Mouse (Mus musculus) stomach, embryonic 15.5 days (tissue): ENCODE data around the gene Arhgef33. TPM values are rescaled to one million over a fixed set of nuclear protein-coding genes. Genes with fewer than 3 reads are reported as not detected.
"Not testable (repeated sequence)": the region's sequence is repeated elsewhere in the genome, so short reads cannot be mapped to it uniquely, and the experiment has no call there.

Experiments
- ATAC-seq: fragments of 200-750 bp; cut with Nextera tagmentation; 2 replicates; pipeline ENCODE4 v1.8.0; 2017; ENCODE audit warnings: low read depth, moderate number of reproducible peaks, moderate TSS enrichment; ENCODE audit not compliant: insufficient read depth, low FRiP score
- H3K27ac ChIP-seq: fragments of 300-500 bp; sonication (generic); 2 replicates; pipeline ENCODE4 v1.5.1; 2015; ENCODE audit warnings: mild to moderate bottlenecking, inconsistent platforms
- H3K27me3 ChIP-seq: fragments of 300-500 bp; sonication (generic); replicated peaks from 2 replicates; pipeline ENCODE4 v1.6.1; 2015; ENCODE audit warnings: inconsistent platforms
- H3K36me3 ChIP-seq: fragments of 300-500 bp; sonication (generic); 2 replicates; pipeline ENCODE4 v1.6.1; 2015; ENCODE audit warnings: inconsistent platforms
- H3K4me1 ChIP-seq: fragments of 300-500 bp; sonication (generic); 2 replicates; pipeline ENCODE4 v1.6.1; 2015; ENCODE audit warnings: inconsistent platforms
- H3K4me2 ChIP-seq: fragments of 300-500 bp; sonication (generic); 2 replicates; pipeline ENCODE4 v1.6.1; 2015; ENCODE audit warnings: mild to moderate bottlenecking, inconsistent platforms
- H3K4me3 ChIP-seq: fragments of 300-500 bp; sonication (generic); replicated peaks from 2 replicates; pipeline ENCODE4 v1.5.1; 2015; ENCODE audit warnings: inconsistent platforms
- H3K9ac ChIP-seq: fragments of 300-500 bp; sonication (generic); 2 replicates; pipeline ENCODE4 v1.6.1; 2015; ENCODE audit warnings: inconsistent platforms
- H3K9me3 ChIP-seq: fragments of 300-500 bp; sonication (generic); 2 replicates; pipeline ENCODE4 v1.6.1; 2016; ENCODE audit warnings: inconsistent platforms
- WGBS: fragments of 180-500 bp; shearing (Covaris S2); methylation state at CpG from one replicate; pipeline ENCODE4 v1.1.7; 2015; 5-methylcytosine and 5-hydroxymethylcytosine counted together
- polyA plus RNA-seq: library from polyadenylated mRNA; unstranded; fragments of >200 nt; fragmentation: Nextera tagmentation; extraction: Ambion mirVana; gene quantifications from 2 replicates; pipeline ENCODE4 v1.2.1, GENCODE M21; 2015

The Arhgef33 gene
- 0.90 and 1.2 TPM in 2 replicates for polyA plus RNA-seq

DNA sequence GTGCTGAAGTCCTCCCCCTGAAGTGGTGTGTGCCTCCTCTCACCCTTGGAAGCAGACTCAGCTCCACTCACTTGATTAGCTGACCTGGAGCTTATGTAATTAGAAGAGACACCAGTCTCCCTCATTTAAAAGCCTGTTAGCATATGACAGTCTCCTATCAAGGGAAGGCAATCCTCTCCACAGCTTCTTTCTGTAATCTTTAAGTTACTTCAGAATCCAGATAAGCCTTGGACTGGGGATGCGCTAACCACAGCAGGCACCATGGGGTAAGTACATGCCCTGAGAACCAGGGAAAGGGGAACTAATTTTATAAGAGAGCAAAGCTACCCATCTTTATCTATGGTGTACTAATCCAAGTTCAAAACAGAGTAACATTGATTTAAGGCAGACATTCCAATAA is at the start of gene Arhgef33:
TSS of gene Arhgef33 (plus strand) at position 157 of the 400 bp plus-strand sequence.
- no peak within 1 kb of the TSS for H3K9ac ChIP-seq
- WGBS: 83% methylated on average over 1 of the region's 1 CpGs
- H3K27me3 ChIP-seq: no peaks in the 10 kb centered on the region
- H3K4me3 ChIP-seq: no peak within 1 kb of the TSS
- H3K9me3 ChIP-seq: no peaks in the 10 kb centered on the region
- no peak within 1 kb of the TSS for H3K27ac ChIP-seq
- no peaks in the 10 kb centered on the region for H3K36me3 ChIP-seq
- H3K4me1 ChIP-seq: no peaks in the 10 kb centered on the region
- no peak for ATAC-seq
- no peak within 1 kb of the TSS for H3K4me2 ChIP-seq

GRCm38 (mm10) chr17:80267065-80267464 is 40.1 kb upstream of the Arhgef33 start:
- Histone ChIP-seq H3K27me3 (no peaks in the 10 kb centered on the region), H3K4me1 (no peaks in the 10 kb centered on the region), H3K9ac (no peak overlapping the region), H3K9me3 (no peaks in the 10 kb centered on the region), H3K36me3 (peaks cover 42% of the 10 kb centered on the region), H3K27ac (no peak overlapping the region), H3K4me3 (no peak overlapping the region), H3K4me2 (no peak overlapping the region)
- ATAC-seq: no peak
- 90% methylated on average over 4 of the region's 4 CpGs for WGBS

DNA sequence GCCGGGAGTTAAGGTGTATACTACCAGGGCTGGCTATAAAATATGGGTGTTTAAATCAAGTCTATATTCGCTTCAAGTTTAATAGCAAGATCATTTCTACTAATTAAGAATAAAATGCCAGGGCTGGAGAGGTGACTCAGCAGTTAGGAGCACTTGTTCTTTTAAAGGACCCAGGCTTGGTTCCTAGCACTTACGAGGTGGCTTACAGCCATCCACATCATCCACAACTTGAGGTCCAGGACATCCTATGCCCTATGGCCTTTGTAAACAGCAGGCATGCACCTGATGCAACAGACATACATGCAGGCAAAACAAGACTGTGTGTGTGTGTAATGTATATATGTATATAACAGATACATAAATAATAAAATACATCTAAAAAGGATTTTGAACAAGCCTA is 39.1 kb upstream of the Arhgef33 start:
- Histone ChIP-seq H3K27me3 (no peaks in the 10 kb centered on the region), H3K9me3 (no peaks in the 10 kb centered on the region), H3K36me3 (peaks cover 48% of the 10 kb centered on the region), H3K9ac (no peak overlapping the region), H3K4me3 (no peak overlapping the region), H3K4me2 (no peak overlapping the region), H3K27ac (no peak overlapping the region), H3K4me1 (no peaks in the 10 kb centered on the region)
- 94% methylated on average over 3 of the region's 3 CpGs for WGBS
- no peak for ATAC-seq

GRCm38 (mm10) chr17:80270622-80271021 is 36.6 kb upstream of the Arhgef33 start:
- not testable (repeated sequence) for H3K4me1 ChIP-seq, H3K9me3 ChIP-seq, H3K4me2 ChIP-seq, H3K27me3 ChIP-seq, H3K27ac ChIP-seq, H3K4me3 ChIP-seq, ATAC-seq, H3K9ac ChIP-seq
- 91% methylated on average over 7 of the region's 7 CpGs for WGBS
- H3K36me3 ChIP-seq: peaks cover 41% of the 10 kb centered on the region

DNA sequence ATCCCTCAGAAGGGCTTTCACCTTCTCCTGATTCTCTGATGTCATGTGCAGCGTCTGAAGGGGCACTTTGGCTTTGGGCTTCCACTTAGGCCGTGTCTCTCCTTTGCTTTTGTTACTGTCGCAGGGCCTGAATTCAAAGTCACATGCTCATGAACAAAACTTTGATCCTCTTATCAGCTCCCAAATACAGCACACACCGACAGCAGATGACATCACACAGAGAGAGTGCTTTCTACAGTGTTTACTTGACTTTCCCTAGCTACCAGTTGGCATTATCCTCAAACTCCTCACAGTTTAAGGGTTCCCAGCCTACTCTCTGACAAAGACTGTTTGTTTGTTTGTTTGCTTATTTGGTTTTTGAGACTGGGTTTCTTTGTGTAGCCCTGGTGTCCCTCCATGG is 29.0 kb upstream of the Arhgef33 start:
- Histone ChIP-seq H3K27ac (no peak overlapping the region), H3K4me3 (no peak overlapping the region), H3K4me1 (no peaks in the 10 kb centered on the region), H3K9me3 (no peaks in the 10 kb centered on the region), H3K4me2 (no peak overlapping the region), H3K9ac (no peak overlapping the region), H3K27me3 (no peaks in the 10 kb centered on the region), H3K36me3 (peaks cover 22% of the 10 kb centered on the region)
- WGBS: 86% methylated on average over 4 of the region's 4 CpGs
- no peak for ATAC-seq

- no peak overlapping the region for H3K9ac ChIP-seq
- no peaks in the 10 kb centered on the region for H3K9me3 ChIP-seq
- H3K4me2 ChIP-seq: no peak overlapping the region
- WGBS: 85% methylated on average over 8 of the region's 8 CpGs
- H3K4me1 ChIP-seq: no peaks in the 10 kb centered on the region
- H3K36me3 ChIP-seq: peaks cover 20% of the 10 kb centered on the region
- ATAC-seq: no peak
- no peak overlapping the region for H3K27ac ChIP-seq
- H3K27me3 ChIP-seq: no peaks in the 10 kb centered on the region
- no peak overlapping the region for H3K4me3 ChIP-seq
Observed at GRCm38 (mm10) chr17:80279340-80280070, 27.7 kb upstream of the Arhgef33 start.

DNA sequence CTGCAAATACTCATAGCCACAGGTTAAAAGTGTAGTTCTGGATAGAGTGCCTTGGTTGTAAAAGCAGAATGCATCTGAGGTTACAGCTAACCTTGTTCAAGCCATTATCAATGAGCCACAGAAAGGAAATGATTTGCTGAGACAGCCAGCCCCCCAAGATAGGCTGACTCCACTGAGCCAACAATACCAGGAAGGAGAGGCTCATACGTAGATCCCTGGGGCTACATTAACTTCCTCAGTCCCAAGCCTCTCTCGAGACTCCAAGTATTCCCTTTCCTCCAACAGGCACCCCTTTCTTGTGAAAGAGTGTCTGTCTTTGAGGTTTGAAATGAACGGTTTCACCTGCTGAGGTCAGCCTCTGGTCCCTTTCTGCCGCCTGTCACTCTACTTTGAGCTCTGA is 22.8 kb upstream of the Arhgef33 start:
- WGBS: 73% methylated on average over 4 of the region's 4 CpGs

DNA sequence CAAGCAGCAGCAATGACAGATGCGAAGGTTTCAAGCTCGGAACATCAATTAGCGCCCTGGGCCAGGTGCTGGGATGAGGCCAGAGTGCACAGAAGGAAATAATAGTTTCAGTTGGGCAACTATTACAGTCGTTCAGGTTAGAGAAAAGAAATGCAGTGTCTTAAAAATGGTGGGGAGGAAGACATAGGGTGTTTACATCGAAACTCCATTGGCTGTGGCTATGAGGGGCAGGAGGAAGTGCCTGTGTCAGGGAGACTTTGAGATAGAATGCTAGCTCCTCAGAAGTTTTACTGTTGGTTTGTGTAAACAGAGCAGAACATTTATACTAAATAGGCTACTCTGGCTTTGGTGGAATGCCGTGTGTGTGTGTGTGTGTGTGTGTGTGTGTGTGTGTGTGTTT is 19.2 kb upstream of the Arhgef33 start:
- no peaks in the 10 kb centered on the region for H3K9me3 ChIP-seq
- ATAC-seq: no peak
- no peaks in the 10 kb centered on the region for H3K27me3 ChIP-seq
- no peak overlapping the region for H3K27ac ChIP-seq
- H3K4me3 ChIP-seq: no peak overlapping the region
- WGBS: 73% methylated on average over 6 of the region's 6 CpGs
- H3K36me3 ChIP-seq: no peaks in the 10 kb centered on the region
- no peak overlapping the region for H3K4me2 ChIP-seq
- no peak overlapping the region for H3K9ac ChIP-seq
- H3K4me1 ChIP-seq: peaks cover 6% of the 10 kb centered on the region; the same call in 1 of the 2 replicates

More for the DNA sequence above, 22.8 kb upstream of the Arhgef33 start:
- Histone ChIP-seq H3K9me3 (no peaks in the 10 kb centered on the region), H3K36me3 (peaks cover 6% of the 10 kb centered on the region; the same call in 1 of the 2 replicates), H3K27me3 (no peaks in the 10 kb centered on the region), H3K4me3 (no peak overlapping the region), H3K4me2 (no peak overlapping the region), H3K9ac (no peak overlapping the region), H3K27ac (no peak overlapping the region), H3K4me1 (peaks cover 6% of the 10 kb centered on the region; the same call in 1 of the 2 replicates)
- ATAC-seq: no peak

- Histone ChIP-seq H3K36me3 (no peaks in the 10 kb centered on the region), H3K4me3 (peak overlapping the region; percentile 89), H3K27me3 (no peaks in the 10 kb centered on the region), H3K27ac (peak overlapping the region; percentile 87), H3K4me2 (peak overlapping the region; percentile 70), H3K9me3 (no peaks in the 10 kb centered on the region), H3K4me1 (peaks cover 6% of the 10 kb centered on the region; the same call in 1 of the 2 replicates), H3K9ac (peak overlapping the region; percentile 77)
- under 1% methylated on average over 30 of the region's 30 CpGs for WGBS
- ATAC-seq: no peak
Observed at GRCm38 (mm10) chr17:80289280-80290073, 17.7 kb upstream of the Arhgef33 start.

- WGBS: under 1% methylated on average over 35 of the region's 35 CpGs
- peaks cover 6% of the 10 kb centered on the region; the same call in 1 of the 2 replicates for H3K4me1 ChIP-seq
- ATAC-seq: peak; percentile 99
Observed at GRCm38 (mm10) chr17:80290074-80290657, 17.0 kb upstream of the Arhgef33 start, which contains the start of the genes Morn2 and Dhx57. Morn2 (plus strand) TSS chr17:80290203. Dhx57 (minus strand) TSS chr17:80290476.

GRCm38 (mm10) chr17:80291148-80291547 is 16.1 kb upstream of the Arhgef33 start:
- no peak overlapping the region for H3K4me3 ChIP-seq
- no peaks in the 10 kb centered on the region for H3K9me3 ChIP-seq
- no peaks in the 10 kb centered on the region for H3K36me3 ChIP-seq
- WGBS: 15% methylated on average over 2 of the region's 2 CpGs
- H3K4me1 ChIP-seq: peaks cover 6% of the 10 kb centered on the region; the same call in 1 of the 2 replicates
- no peak overlapping the region for H3K27ac ChIP-seq
- no peaks in the 10 kb centered on the region for H3K27me3 ChIP-seq
- no peak overlapping the region for H3K4me2 ChIP-seq
- ATAC-seq: no peak
- H3K9ac ChIP-seq: no peak overlapping the region

More at GRCm38 (mm10) chr17:80290074-80290657, 17.0 kb upstream of the Arhgef33 start, which contains the start of the genes Morn2 and Dhx57:
- Histone ChIP-seq H3K4me2 (peak within 1 kb of the TSS; percentile 70), H3K36me3 (no peaks in the 10 kb centered on the region), H3K27me3 (no peaks in the 10 kb centered on the region), H3K4me3 (peak within 1 kb of the TSS; percentile 89), H3K9ac (peak within 1 kb of the TSS; percentile 78), H3K27ac (peak within 1 kb of the TSS; percentile 87), H3K9me3 (no peaks in the 10 kb centered on the region)
